Mouse (Mus musculus): ENCODE measurements around the gene Cuedc1. TPM values are rescaled to one million over a fixed set of nuclear protein-coding genes. Genes with fewer than 3 reads are reported as not detected.
A peak's percentile ranks its signal among the peaks of the same experiment; 100 is the strongest.

The Cuedc1 gene
- polyA plus RNA-seq, 1 experiment = 16.5 TPM

GRCm38 (mm10) chr11:88162740-88163139 lies 64.9 kb downstream of the Cuedc1 start:
- peak overlapping the region; percentile 61 for H3K27ac ChIP-seq (ENCODE audit: insufficient read depth, low read depth, low read length)
- no peaks in the 10 kb centered on the region for H3K27me3 ChIP-seq (replicated peaks; ENCODE audit: control insufficient read depth, insufficient read depth, low read length)
- no peaks in the 10 kb centered on the region for H3K36me3 ChIP-seq (ENCODE audit: control insufficient read depth, insufficient read depth, low read length)
- DNase-seq = no peak
- no peak overlapping the region for H3K4me3 ChIP-seq (ENCODE audit: insufficient read depth, low read depth, low read length)
- TF ChIP-seq CTCF (conservative IDR thresholded peaks at IDR 0.05; ENCODE audit: insufficient read depth, insufficient read length, low read depth, low read length) (no peak), POLR2A (IDR thresholded peaks at IDR 0.05; ENCODE audit: low read depth, low read length) (no peak)
- H3K4me1 ChIP-seq (ENCODE audit: control insufficient read depth, insufficient read depth, low read length) = peaks cover 44% of the 10 kb centered on the region
- 48% methylated on average over 4 of the region's 4 CpGs for WGBS

- Histone ChIP-seq H3K4me1 (ENCODE audit: control insufficient read depth, insufficient read depth, low read length) (peaks cover 37% of the 10 kb centered on the region), H3K36me3 (ENCODE audit: control insufficient read depth, insufficient read depth, low read length) (no peaks in the 10 kb centered on the region), H3K27ac (ENCODE audit: insufficient read depth, low read depth, low read length) (peak overlapping the region; percentile 91), H3K4me3 (ENCODE audit: insufficient read depth, low read depth, low read length) (no peak overlapping the region), H3K27me3 (replicated peaks; ENCODE audit: control insufficient read depth, insufficient read depth, low read length) (no peaks in the 10 kb centered on the region)
- TF ChIP-seq POLR2A (IDR thresholded peaks at IDR 0.05; ENCODE audit: low read depth, low read length) (no peak), CTCF (conservative IDR thresholded peaks at IDR 0.05; ENCODE audit: insufficient read depth, insufficient read length, low read depth, low read length) (no peak)
- WGBS = 58% methylated on average over 7 of the region's 7 CpGs
- DNase-seq = no peak
These were observed 66.4 kb downstream of the Cuedc1 start for GRCm38 (mm10) chr11:88164213-88164723.

GRCm38 (mm10) chr11:88164801-88165377 lies 67.0 kb downstream of the Cuedc1 start:
- H3K4me1 ChIP-seq (ENCODE audit: control insufficient read depth, insufficient read depth, low read length) = peaks cover 32% of the 10 kb centered on the region
- no peaks in the 10 kb centered on the region for H3K27me3 ChIP-seq (replicated peaks; ENCODE audit: control insufficient read depth, insufficient read depth, low read length)
- TF ChIP-seq POLR2A (IDR thresholded peaks at IDR 0.05; ENCODE audit: low read depth, low read length) = no peak
- no peak for TF ChIP-seq CTCF (conservative IDR thresholded peaks at IDR 0.05; ENCODE audit: insufficient read depth, insufficient read length, low read depth, low read length)
- H3K27ac ChIP-seq (ENCODE audit: insufficient read depth, low read depth, low read length) = peak overlapping the region; percentile 94
- no peak overlapping the region; the same call in 1 of the 2 replicates for H3K4me3 ChIP-seq (ENCODE audit: insufficient read depth, low read depth, low read length)
- 2% methylated on average over 15 of the region's 15 CpGs for WGBS
- DNase-seq = peak; percentile 93
- H3K36me3 ChIP-seq (ENCODE audit: control insufficient read depth, insufficient read depth, low read length) = no peaks in the 10 kb centered on the region

- Histone ChIP-seq H3K4me1 (ENCODE audit: control insufficient read depth, insufficient read depth, low read length) (peaks cover 27% of the 10 kb centered on the region), H3K27ac (ENCODE audit: insufficient read depth, low read depth, low read length) (peak overlapping the region; percentile 94), H3K4me3 (ENCODE audit: insufficient read depth, low read depth, low read length) (no peak overlapping the region), H3K36me3 (ENCODE audit: control insufficient read depth, insufficient read depth, low read length) (no peaks in the 10 kb centered on the region), H3K27me3 (replicated peaks; ENCODE audit: control insufficient read depth, insufficient read depth, low read length) (no peaks in the 10 kb centered on the region)
- no peak for DNase-seq
- TF ChIP-seq POLR2A (IDR thresholded peaks at IDR 0.05; ENCODE audit: low read depth, low read length) = no peak
- TF ChIP-seq CTCF (conservative IDR thresholded peaks at IDR 0.05; ENCODE audit: insufficient read depth, insufficient read length, low read depth, low read length) = no peak
- WGBS = 51% methylated on average over 10 of the region's 10 CpGs
These were observed 68.0 kb downstream of the Cuedc1 start for GRCm38 (mm10) chr11:88165683-88166364.

GRCm38 (mm10) chr11:88166471-88166870 lies 68.6 kb downstream of the Cuedc1 start:
- no peaks in the 10 kb centered on the region for H3K27me3 ChIP-seq (replicated peaks; ENCODE audit: control insufficient read depth, insufficient read depth, low read length)
- no peak overlapping the region for H3K4me3 ChIP-seq (ENCODE audit: insufficient read depth, low read depth, low read length)
- no peak for DNase-seq
- peaks cover 27% of the 10 kb centered on the region for H3K4me1 ChIP-seq (ENCODE audit: control insufficient read depth, insufficient read depth, low read length)
- no peaks in the 10 kb centered on the region for H3K36me3 ChIP-seq (ENCODE audit: control insufficient read depth, insufficient read depth, low read length)
- TF ChIP-seq POLR2A (IDR thresholded peaks at IDR 0.05; ENCODE audit: low read depth, low read length) = no peak
- TF ChIP-seq CTCF (conservative IDR thresholded peaks at IDR 0.05; ENCODE audit: insufficient read depth, insufficient read length, low read depth, low read length) = no peak
- H3K27ac ChIP-seq (ENCODE audit: insufficient read depth, low read depth, low read length) = peak overlapping the region; percentile 94
- 66% methylated on average over 7 of the region's 7 CpGs for WGBS

- H3K27ac ChIP-seq (ENCODE audit: insufficient read depth, low read depth, low read length) = no peak overlapping the region
- DNase-seq = no peak
- H3K4me3 ChIP-seq (ENCODE audit: insufficient read depth, low read depth, low read length) = no peak overlapping the region
- peaks cover 22% of the 10 kb centered on the region for H3K4me1 ChIP-seq (ENCODE audit: control insufficient read depth, insufficient read depth, low read length)
- no peaks in the 10 kb centered on the region for H3K36me3 ChIP-seq (ENCODE audit: control insufficient read depth, insufficient read depth, low read length)
- WGBS = 75% methylated on average over 3 of the region's 3 CpGs
- TF ChIP-seq CTCF (conservative IDR thresholded peaks at IDR 0.05; ENCODE audit: insufficient read depth, insufficient read length, low read depth, low read length) (no peak), POLR2A (IDR thresholded peaks at IDR 0.05; ENCODE audit: low read depth, low read length) (no peak)
- no peaks in the 10 kb centered on the region for H3K27me3 ChIP-seq (replicated peaks; ENCODE audit: control insufficient read depth, insufficient read depth, low read length)
These were observed 70.8 kb downstream of the Cuedc1 start for GRCm38 (mm10) chr11:88168611-88169010.

- H3K4me1 ChIP-seq (ENCODE audit: control insufficient read depth, insufficient read depth, low read length) = peaks cover 17% of the 10 kb centered on the region
These were observed 71.7 kb downstream of the Cuedc1 start for GRCm38 (mm10) chr11:88169531-88170040.

More at GRCm38 (mm10) chr11:88169531-88170040, 71.7 kb downstream of the Cuedc1 start:
- DNase-seq = no peak
- no peak for TF ChIP-seq POLR2A (IDR thresholded peaks at IDR 0.05; ENCODE audit: low read depth, low read length)
- no peak for TF ChIP-seq CTCF (conservative IDR thresholded peaks at IDR 0.05; ENCODE audit: insufficient read depth, insufficient read length, low read depth, low read length)
- no peaks in the 10 kb centered on the region for H3K36me3 ChIP-seq (ENCODE audit: control insufficient read depth, insufficient read depth, low read length)
- 60% methylated on average over 32 of the region's 32 CpGs for WGBS
- no peak overlapping the region for H3K27ac ChIP-seq (ENCODE audit: insufficient read depth, low read depth, low read length)
- H3K27me3 ChIP-seq (replicated peaks; ENCODE audit: control insufficient read depth, insufficient read depth, low read length) = no peaks in the 10 kb centered on the region
- H3K4me3 ChIP-seq (ENCODE audit: insufficient read depth, low read depth, low read length) = no peak overlapping the region

All from kidney, adult 2 months (tissue).